Mouse (Mus musculus): ENCODE measurements around the gene Tbc1d19. TPM values are rescaled to one million over a fixed set of nuclear protein-coding genes. Genes with fewer than 3 reads are reported as not detected.

Gene Tbc1d19
- total and polyA plus RNA-seq, 3 experiments: not detected

- DNase-seq (ENCODE audit: low read depth, low spot score): peak; percentile 61
- Histone ChIP-seq H3K4me1 (ENCODE audit: control insufficient read depth in 1 of 2, insufficient read depth in 2 of 2, low read length in 2 of 2) (no peaks in the 10 kb centered on the region), H3K27ac (ENCODE audit: control insufficient read depth, low read depth, low read length) (no peak overlapping the region), H3K9me3 (replicated peaks; ENCODE audit: insufficient read depth, low read length) (no peaks in the 10 kb centered on the region), H3K79me2 (ENCODE audit: control insufficient read depth, insufficient read depth, low read length, poor library complexity) (no peaks in the 10 kb centered on the region), H3K9ac (ENCODE audit: control insufficient read depth, low read depth, low read length, poor library complexity, severe bottlenecking) (no peak overlapping the region), H3K36me3 (ENCODE audit: control insufficient read depth in 1 of 2, insufficient read depth in 2 of 2, low read length in 2 of 2) (no peaks in the 10 kb centered on the region; a peak in 1 of 4 replicates), H3K4me3 (ENCODE audit: control insufficient read depth in 1 of 2, insufficient read depth in 1 of 2, low read depth in 2 of 2, low read length in 2 of 2) (no peak overlapping the region), H3K27me3 (ENCODE audit: control insufficient read depth in 1 of 2, insufficient read depth in 2 of 2, low read length in 2 of 2) (no peaks in the 10 kb centered on the region)
- TF ChIP-seq KAT2A (conservative IDR thresholded peaks at IDR 0.05; ENCODE audit: low read depth, low read length) (no peak), NRF1 (IDR thresholded peaks at IDR 0.05; ENCODE audit: insufficient read depth, low read depth, low read length, poor library complexity, severe bottlenecking) (no peak), ETS1 (IDR thresholded peaks at IDR 0.05; ENCODE audit: low read depth, low read length) (0 out of 2 replicates have a peak, but pooled peaks have one; percentile 63), CHD1 (IDR thresholded peaks at IDR 0.05; ENCODE audit: low read depth, low read length) (no peak), GATA1 (IDR thresholded peaks at IDR 0.05; ENCODE audit: low read depth, low read length) (peak; percentile 74), GABPA (IDR thresholded peaks at IDR 0.05; ENCODE audit: low read depth, low read length) (no peak), TAL1 (IDR thresholded peaks at IDR 0.05; ENCODE audit: low read length) (peak; percentile 39), MYB (IDR thresholded peaks at IDR 0.05; ENCODE audit: low read depth, low read length) (0 out of 2 replicates have a peak, but pooled peaks have one; percentile 8), MAX (IDR thresholded peaks at IDR 0.05; ENCODE audit: low read length) (no peak), EP300 (IDR thresholded peaks at IDR 0.05; ENCODE audit: low read depth in 1 of 2, low read length in 2 of 2) (peak; percentile 73 to 78), TCF12 (IDR thresholded peaks at IDR 0.05; ENCODE audit: low read depth, low read length) (peak; percentile 68; the same call in 1 of the 2 replicates), NELFE (IDR thresholded peaks at IDR 0.05; ENCODE audit: low read depth, low read length) (no peak)
These were observed 99.8 kb downstream of the Tbc1d19 start for GRCm38 (mm10) chr5:53909201-53909600.

- Histone ChIP-seq H3K4me1 (ENCODE audit: control insufficient read depth in 1 of 2, insufficient read depth in 2 of 2, low read length in 2 of 2) (no peaks in the 10 kb centered on the region), H3K36me3 (ENCODE audit: control insufficient read depth in 1 of 2, insufficient read depth in 2 of 2, low read length in 2 of 2) (no peaks in the 10 kb centered on the region), H3K9me3 (replicated peaks; ENCODE audit: insufficient read depth, low read length) (no peaks in the 10 kb centered on the region), H3K27ac (ENCODE audit: control insufficient read depth, low read depth, low read length) (no peak overlapping the region), H3K4me3 (ENCODE audit: control insufficient read depth in 1 of 2, insufficient read depth in 1 of 2, low read depth in 2 of 2, low read length in 2 of 2) (no peak overlapping the region), H3K9ac (ENCODE audit: control insufficient read depth, low read depth, low read length, poor library complexity, severe bottlenecking) (no peak overlapping the region), H3K27me3 (ENCODE audit: control insufficient read depth in 1 of 2, insufficient read depth in 2 of 2, low read length in 2 of 2) (no peaks in the 10 kb centered on the region), H3K79me2 (ENCODE audit: control insufficient read depth, insufficient read depth, low read length, poor library complexity) (no peaks in the 10 kb centered on the region)
- no peak for TF ChIP-seq E2F4 (IDR thresholded peaks at IDR 0.05; ENCODE audit: borderline replicate concordance, low read depth, low read length)
- TF ChIP-seq CTCF (IDR thresholded peaks at IDR 0.05 in 2 of 3, conservative IDR thresholded peaks at IDR 0.05 in 1 of 3; ENCODE audit: control insufficient read depth in 1 of 3, insufficient read depth in 1 of 3, low read depth in 2 of 3, low read length in 3 of 3, poor library complexity in 1 of 3, severe bottlenecking in 1 of 3): no peak
- no peak for TF ChIP-seq MAFK (IDR thresholded peaks at IDR 0.05; ENCODE audit: borderline replicate concordance, low read depth, low read length)
- no peak for TF ChIP-seq JUND (IDR thresholded peaks at IDR 0.05; ENCODE audit: low read depth, low read length)
- no peak for TF ChIP-seq NRF1 (IDR thresholded peaks at IDR 0.05; ENCODE audit: insufficient read depth, low read depth, low read length, poor library complexity, severe bottlenecking)
- no peak for TF ChIP-seq ETS1 (IDR thresholded peaks at IDR 0.05; ENCODE audit: low read depth, low read length)
- no peak for TF ChIP-seq TAL1 (IDR thresholded peaks at IDR 0.05; ENCODE audit: low read length)
- no peak for TF ChIP-seq USF2 (IDR thresholded peaks at IDR 0.05; ENCODE audit: borderline replicate concordance in 1 of 2, insufficient read depth in 1 of 2, low read depth in 1 of 2, low read length in 2 of 2)
- no peak for TF ChIP-seq RAD21 (IDR thresholded peaks at IDR 0.05; ENCODE audit: low read depth, low read length)
- no peak for TF ChIP-seq BHLHE40 (IDR thresholded peaks at IDR 0.05; ENCODE audit: borderline replicate concordance, low read depth, low read length)
- no peak for TF ChIP-seq GATA1 (IDR thresholded peaks at IDR 0.05; ENCODE audit: low read depth, low read length)
- no peak for TF ChIP-seq ZC3H11A (IDR thresholded peaks at IDR 0.05; ENCODE audit: low read depth, low read length)
- TF ChIP-seq POLR2AphosphoS2 (IDR thresholded peaks at IDR 0.05; ENCODE audit: low read length): no peak
- no peak for TF ChIP-seq CHD2 (IDR thresholded peaks at IDR 0.05; ENCODE audit: low read length)
- no peak for TF ChIP-seq HCFC1 (IDR thresholded peaks at IDR 0.05; ENCODE audit: low read depth, low read length)
- TF ChIP-seq ELF1 (IDR thresholded peaks at IDR 0.05; ENCODE audit: low read depth, low read length): no peak
- no peak for TF ChIP-seq RCOR1 (IDR thresholded peaks at IDR 0.05; ENCODE audit: low read depth, low read length)
- no peak for TF ChIP-seq SMC3 (IDR thresholded peaks at IDR 0.05; ENCODE audit: low read depth, low read length)
- TF ChIP-seq MAZ (IDR thresholded peaks at IDR 0.05; ENCODE audit: low read depth, low read length): no peak
- DNase-seq (ENCODE audit: low read depth, low spot score): no peak
These were observed 111.0 kb downstream of the Tbc1d19 start for GRCm38 (mm10) chr5:53920416-53920815.
